Mouse (Mus musculus) intestine, embryonic 15.5 days (tissue): ENCODE measurements around the gene Rrp12. TPM values are rescaled to one million over a fixed set of nuclear protein-coding genes. Genes with fewer than 3 reads are reported as not detected.
A peak's percentile ranks its signal among the peaks of the same experiment; 100 is the strongest.
"Not testable (repeated sequence)": the region's sequence is repeated elsewhere in the genome, so short reads cannot be mapped to it uniquely, and the experiment has no call there.

Source experiments
- ATAC-seq: fragments of 200-750 bp; cut with Nextera tagmentation; 2 replicates; pipeline ENCODE4 v1.8.0; 2017; ENCODE audit warnings: moderate TSS enrichment, moderate library complexity
- H3K27ac ChIP-seq: fragments of 300-500 bp; sonication (generic); 2 replicates; pipeline ENCODE4 v1.5.1; 2015; ENCODE audit warnings: mild to moderate bottlenecking, inconsistent platforms
- H3K27me3 ChIP-seq: fragments of 300-500 bp; sonication (generic); replicated peaks from 2 replicates; pipeline ENCODE4 v1.6.1; 2015; ENCODE audit warnings: inconsistent platforms
- H3K36me3 ChIP-seq: fragments of 300-500 bp; sonication (generic); 2 replicates; pipeline ENCODE4 v1.6.1; 2015; ENCODE audit warnings: inconsistent platforms
- H3K4me1 ChIP-seq: fragments of 300-500 bp; sonication (generic); replicated peaks from 2 replicates; pipeline ENCODE4 v1.6.1; 2015; ENCODE audit warnings: inconsistent platforms
- H3K4me2 ChIP-seq: fragments of 300-500 bp; sonication (generic); replicated peaks from 2 replicates; pipeline ENCODE4 v1.6.1; 2015; ENCODE audit warnings: mild to moderate bottlenecking, inconsistent platforms
- H3K4me3 ChIP-seq: fragments of 300-500 bp; sonication (generic); replicated peaks from 2 replicates; pipeline ENCODE4 v1.5.1; 2015; ENCODE audit warnings: inconsistent platforms
- H3K9ac ChIP-seq: fragments of 300-500 bp; sonication (generic); 2 replicates; pipeline ENCODE4 v1.6.1; 2015; ENCODE audit warnings: inconsistent platforms
- H3K9me3 ChIP-seq: fragments of 300-500 bp; sonication (generic); 2 replicates; pipeline ENCODE4 v1.6.1; 2016; ENCODE audit warnings: inconsistent platforms
- WGBS: fragments of 180-500 bp; shearing (Covaris S2); methylation state at CpG from one replicate; pipeline ENCODE4 v1.1.7; 2015; 5-methylcytosine and 5-hydroxymethylcytosine counted together
- polyA plus RNA-seq: library from polyadenylated mRNA; unstranded; fragments of >200 nt; fragmentation: Nextera tagmentation; extraction: Ambion mirVana; gene quantifications from 2 replicates; pipeline ENCODE4 v1.2.1, GENCODE M21; 2015

The Rrp12 gene
- polyA plus RNA-seq, 1 experiment from 2014 or later: 18.1 TPM

- not testable (repeated sequence) for H3K27ac ChIP-seq, H3K9ac ChIP-seq, ATAC-seq, H3K9me3 ChIP-seq, H3K4me1 ChIP-seq, H3K27me3 ChIP-seq
- Histone ChIP-seq H3K4me3 (peak overlapping the region; percentile 81; the same call in 1 of the 2 replicates), H3K4me2 (peak overlapping the region; percentile 79), H3K36me3 (peaks cover 20% of the 10 kb centered on the region)
Observed at GRCm38 (mm10) chr19:41914592-41914882, 18.6 kb upstream of the Rrp12 start.

GRCm38 (mm10) chr19:41913774-41914591, 18.0 kb upstream of the Rrp12 start:
- Histone ChIP-seq H3K36me3 (peaks cover 16% of the 10 kb centered on the region), H3K4me3 (peak overlapping the region; percentile 81), H3K9ac (peak overlapping the region; percentile 93), H3K27me3 (no peaks in the 10 kb centered on the region), H3K4me1 (peaks cover 8% of the 10 kb centered on the region), H3K27ac (no peak overlapping the region), H3K9me3 (no peaks in the 10 kb centered on the region), H3K4me2 (peak overlapping the region; percentile 79)
- WGBS: 41% methylated on average over 6 of the region's 6 CpGs
- ATAC-seq: no peak

GRCm38 (mm10) chr19:41912121-41913080, 16.4 kb upstream of the Rrp12 start:
- H3K9ac ChIP-seq: peak overlapping the region; percentile 93
- H3K4me2 ChIP-seq: peak overlapping the region; percentile 79
- peaks cover 11% of the 10 kb centered on the region for H3K36me3 ChIP-seq
- H3K4me3 ChIP-seq: peak overlapping the region; percentile 81
- no peaks in the 10 kb centered on the region for H3K9me3 ChIP-seq
- WGBS: under 1% methylated on average over 53 of the region's 53 CpGs
- ATAC-seq: peak; percentile 48
- no peaks in the 10 kb centered on the region for H3K27me3 ChIP-seq
- H3K27ac ChIP-seq: peak overlapping the region; percentile 94
- peaks cover 13% of the 10 kb centered on the region for H3K4me1 ChIP-seq

- H3K4me1 ChIP-seq: peaks cover 21% of the 10 kb centered on the region
- H3K4me3 ChIP-seq: peak within 1 kb of the TSS; percentile 81
- peak within 1 kb of the TSS; percentile 93 for H3K9ac ChIP-seq
- ATAC-seq: peak; percentile 94
- 5% methylated on average over 53 of the region's 54 CpGs for WGBS
- peaks cover 8% of the 10 kb centered on the region for H3K36me3 ChIP-seq
- H3K27ac ChIP-seq: peak within 1 kb of the TSS; percentile 94
- H3K4me2 ChIP-seq: peak within 1 kb of the TSS; percentile 79
- H3K27me3 ChIP-seq: no peaks in the 10 kb centered on the region
- H3K9me3 ChIP-seq: no peaks in the 10 kb centered on the region
Observed at GRCm38 (mm10) chr19:41911178-41912073, 15.5 kb upstream of the Rrp12 start, which contains the start of gene Pgam1. Gene Pgam1, plus strand, starts transcription at chr19:41911923.

- H3K4me2 ChIP-seq: no peak overlapping the region
- H3K27ac ChIP-seq: peak overlapping the region; percentile 94; the same call in 1 of the 2 replicates
- no peaks in the 10 kb centered on the region for H3K27me3 ChIP-seq
- H3K4me1 ChIP-seq: peaks cover 21% of the 10 kb centered on the region
- H3K4me3 ChIP-seq: no peak overlapping the region
- no peak for ATAC-seq
- WGBS: 81% methylated on average over 2 of the region's 2 CpGs
- no peak overlapping the region for H3K9ac ChIP-seq
- H3K9me3 ChIP-seq: no peaks in the 10 kb centered on the region
- H3K36me3 ChIP-seq: no peaks in the 10 kb centered on the region
Observed at GRCm38 (mm10) chr19:41910396-41910795, 14.4 kb upstream of the Rrp12 start.

GRCm38 (mm10) chr19:41908736-41909135, 12.8 kb upstream of the Rrp12 start:
- no peaks in the 10 kb centered on the region for H3K9me3 ChIP-seq
- 85% methylated on average over 3 of the region's 3 CpGs for WGBS
- peaks cover 18% of the 10 kb centered on the region for H3K4me1 ChIP-seq
- H3K4me2 ChIP-seq: no peak overlapping the region
- H3K9ac ChIP-seq: no peak overlapping the region
- ATAC-seq: no peak
- no peak overlapping the region for H3K4me3 ChIP-seq
- no peaks in the 10 kb centered on the region for H3K36me3 ChIP-seq
- no peak overlapping the region for H3K27ac ChIP-seq
- no peaks in the 10 kb centered on the region for H3K27me3 ChIP-seq

GRCm38 (mm10) chr19:41907079-41907760, 11.2 kb upstream of the Rrp12 start:
- Histone ChIP-seq H3K9ac (no peak overlapping the region), H3K4me3 (no peak overlapping the region), H3K4me1 (peaks cover 13% of the 10 kb centered on the region), H3K27me3 (no peaks in the 10 kb centered on the region), H3K36me3 (no peaks in the 10 kb centered on the region), H3K27ac (no peak overlapping the region; the same call in 1 of the 2 replicates), H3K9me3 (no peaks in the 10 kb centered on the region), H3K4me2 (0 out of 2 replicates have a peak overlapping the region, but pooled peaks have one; percentile 12)
- WGBS: 31% methylated on average over 8 of the region's 8 CpGs
- ATAC-seq: no peak

GRCm38 (mm10) chr19:41906311-41907078, 10.5 kb upstream of the Rrp12 start:
- H3K27ac ChIP-seq: no peak overlapping the region
- peaks cover 13% of the 10 kb centered on the region for H3K4me1 ChIP-seq
- ATAC-seq: no peak
- H3K4me2 ChIP-seq: no peak overlapping the region
- WGBS: 48% methylated on average over 6 of the region's 6 CpGs
- H3K9me3 ChIP-seq: no peaks in the 10 kb centered on the region
- no peak overlapping the region for H3K9ac ChIP-seq
- no peaks in the 10 kb centered on the region for H3K36me3 ChIP-seq
- H3K27me3 ChIP-seq: no peaks in the 10 kb centered on the region
- H3K4me3 ChIP-seq: no peak overlapping the region

GRCm38 (mm10) chr19:41905246-41905645, 9.3 kb upstream of the Rrp12 start:
- no peak overlapping the region for H3K4me3 ChIP-seq
- no peak overlapping the region for H3K9ac ChIP-seq
- H3K9me3 ChIP-seq: no peaks in the 10 kb centered on the region
- no peak for ATAC-seq
- H3K27me3 ChIP-seq: no peaks in the 10 kb centered on the region
- H3K4me2 ChIP-seq: no peak overlapping the region
- H3K27ac ChIP-seq: no peak overlapping the region
- 91% methylated on average over 2 of the region's 2 CpGs for WGBS
- no peaks in the 10 kb centered on the region for H3K36me3 ChIP-seq
- H3K4me1 ChIP-seq: peaks cover 13% of the 10 kb centered on the region

GRCm38 (mm10) chr19:41902848-41903593, 7.0 kb upstream of the Rrp12 start:
- no peak for ATAC-seq
- Histone ChIP-seq H3K4me2 (no peak overlapping the region), H3K36me3 (no peaks in the 10 kb centered on the region), H3K4me3 (no peak overlapping the region), H3K27me3 (no peaks in the 10 kb centered on the region), H3K27ac (no peak overlapping the region), H3K9ac (no peak overlapping the region), H3K4me1 (peaks cover 13% of the 10 kb centered on the region), H3K9me3 (no peaks in the 10 kb centered on the region)
- WGBS: 85% methylated on average over 10 of the region's 10 CpGs
